Mouse (Mus musculus): Measurements from ENCODE around the gene AW549877.

AW549877 gene

DNA sequence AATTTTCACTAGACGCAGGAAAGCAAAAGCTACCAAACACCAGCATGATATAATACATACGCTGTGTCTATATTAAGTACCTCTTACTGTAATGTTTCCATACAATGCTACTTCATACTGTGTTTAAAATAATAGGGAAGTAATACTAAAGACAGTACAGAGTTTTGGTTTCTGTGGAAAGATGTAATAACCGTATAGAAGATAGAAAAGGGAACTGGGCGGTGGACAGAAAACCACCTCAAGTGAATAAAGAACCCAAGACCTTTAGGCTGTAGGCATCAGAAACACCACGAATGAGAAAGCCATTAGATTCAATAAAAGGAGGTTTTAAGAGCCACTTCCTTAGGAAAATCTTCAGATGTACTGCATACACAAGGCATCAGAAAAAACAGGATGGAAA lies 12.8 kb downstream of the AW549877 start:
- DNase-seq (ENCODE audit: low spot score) = no peak

- no peak for DNase-seq (ENCODE audit: low spot score)
Observed at GRCm38 (mm10) chr15:3979871-3980270, 15.7 kb downstream of the AW549877 start.

DNA sequence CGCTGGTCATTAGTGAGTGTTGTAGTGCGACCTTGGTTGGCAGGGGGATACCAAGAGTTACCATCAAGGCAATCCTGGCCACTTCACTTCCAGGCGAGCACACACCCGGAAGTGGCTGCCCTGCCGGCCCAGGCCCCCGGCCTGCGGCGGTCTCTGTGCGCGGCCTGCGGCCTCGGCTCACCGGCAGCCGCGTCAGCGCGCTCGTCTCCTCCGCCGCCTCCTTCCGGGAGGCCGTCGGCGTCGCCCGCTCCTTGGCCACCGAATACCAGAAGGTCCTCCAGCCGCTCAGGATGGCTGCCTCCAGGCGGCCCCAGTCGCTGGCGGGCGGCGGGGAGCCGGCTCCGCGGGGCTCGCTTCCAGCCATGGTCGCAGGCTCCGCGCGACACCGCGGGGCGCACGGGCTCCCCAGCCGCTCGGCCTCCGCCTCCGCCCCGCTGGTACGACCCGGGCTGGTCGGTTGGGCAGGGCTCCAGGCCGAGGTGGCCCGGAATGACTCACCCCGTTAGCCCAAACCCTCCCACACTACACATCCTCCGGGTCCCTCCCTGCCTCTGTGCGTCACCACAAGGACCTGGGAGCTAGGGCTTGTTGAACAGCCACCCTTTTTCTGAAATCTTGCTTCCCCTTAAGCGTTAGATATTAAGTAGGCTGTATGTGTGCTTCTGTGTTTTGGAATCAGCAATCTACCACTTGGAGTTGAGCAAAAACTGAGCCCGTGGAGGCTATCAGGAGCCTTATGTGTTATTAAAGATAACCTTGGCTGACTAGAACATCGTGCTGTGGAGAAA lies 16.3 kb downstream of the AW549877 start, which contains the start of gene Fbxo4:
TSS of gene Fbxo4 (minus strand) at position 513 of the 788 bp plus-strand sequence.
- DNase-seq (ENCODE audit: low spot score) = peak; percentile 88

DNA sequence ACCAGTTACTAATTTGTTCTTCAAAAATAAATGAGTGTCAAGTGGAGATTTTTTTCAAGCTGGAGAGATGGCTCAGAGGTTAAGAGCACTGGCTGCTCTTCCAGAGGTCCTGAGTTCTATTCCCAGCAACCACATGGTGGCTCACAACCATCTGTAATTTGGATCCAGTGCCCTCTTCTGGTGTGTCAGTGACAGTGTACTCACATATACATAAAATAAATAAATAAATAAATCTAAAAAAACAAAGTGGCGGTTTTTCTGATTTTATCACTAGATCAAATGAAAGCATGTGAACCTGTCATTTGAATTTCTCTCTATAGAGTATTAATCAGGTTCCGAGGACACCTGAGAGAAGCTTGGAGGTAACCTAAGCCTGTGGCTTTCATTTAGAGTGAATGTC lies 17.3 kb downstream of the AW549877 start:
- DNase-seq (ENCODE audit: low spot score) = no peak

- no peak for DNase-seq (ENCODE audit: low spot score)
Observed at GRCm38 (mm10) chr15:3973300-3973699, 22.2 kb downstream of the AW549877 start.

DNA sequence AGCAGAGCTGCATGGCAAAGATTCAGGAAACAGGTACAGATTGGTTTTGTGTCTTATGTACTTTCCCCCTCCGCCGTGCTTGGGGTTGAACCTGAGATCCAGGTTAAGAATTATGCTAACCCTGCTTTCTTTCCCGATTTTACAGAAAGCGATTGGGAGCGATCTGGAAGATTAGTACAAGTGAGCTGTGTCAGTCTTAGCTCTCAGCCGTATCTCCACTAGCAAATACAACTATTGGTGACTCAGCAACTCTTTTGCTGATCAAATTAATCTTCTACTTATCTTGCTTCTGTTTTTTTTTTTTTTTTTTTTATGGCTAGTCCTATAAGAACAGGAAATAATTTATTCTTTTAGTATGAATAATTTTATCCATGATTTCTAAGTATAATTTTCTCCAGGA lies 25.4 kb downstream of the AW549877 start:
- no peak for DNase-seq (ENCODE audit: low spot score)

- no peak for DNase-seq (ENCODE audit: low spot score)
Observed at GRCm38 (mm10) chr15:3969743-3970142, 25.8 kb downstream of the AW549877 start.

- DNase-seq (ENCODE audit: low spot score) = no peak
Observed at GRCm38 (mm10) chr15:3962251-3962650, 33.3 kb downstream of the AW549877 start.

GRCm38 (mm10) chr15:3960094-3960493 lies 35.5 kb downstream of the AW549877 start:
- no peak for DNase-seq (ENCODE audit: low spot score)

- DNase-seq (ENCODE audit: low spot score) = peak; percentile 59
Observed at GRCm38 (mm10) chr15:3957982-3958381, 37.6 kb downstream of the AW549877 start.

- DNase-seq (ENCODE audit: low spot score) = no peak
Observed at GRCm38 (mm10) chr15:3954971-3955370, 40.6 kb downstream of the AW549877 start.

- no peak for DNase-seq (ENCODE audit: low spot score)
Observed at GRCm38 (mm10) chr15:3938132-3938531, 57.4 kb downstream of the AW549877 start.

DNA sequence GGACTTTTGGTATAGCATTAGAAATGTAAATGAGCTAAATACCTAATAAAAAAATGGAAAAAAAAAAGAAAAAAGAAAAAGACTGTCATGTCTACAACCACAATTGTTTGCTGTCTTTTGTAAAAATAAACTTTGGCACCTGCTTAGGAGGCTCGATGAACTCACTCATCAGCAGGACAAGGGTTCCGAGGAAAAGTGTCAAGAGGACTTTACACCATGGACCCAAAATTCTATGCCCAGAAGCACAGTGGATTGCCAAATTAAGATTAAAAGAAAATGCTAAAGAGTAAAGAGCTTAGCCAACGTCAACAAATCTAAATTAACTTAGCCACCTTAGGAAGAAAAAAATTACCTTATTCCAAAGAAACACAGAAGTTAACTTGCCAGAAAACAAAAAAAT lies 59.5 kb downstream of the AW549877 start:
- DNase-seq (ENCODE audit: low spot score) = no peak

DNA sequence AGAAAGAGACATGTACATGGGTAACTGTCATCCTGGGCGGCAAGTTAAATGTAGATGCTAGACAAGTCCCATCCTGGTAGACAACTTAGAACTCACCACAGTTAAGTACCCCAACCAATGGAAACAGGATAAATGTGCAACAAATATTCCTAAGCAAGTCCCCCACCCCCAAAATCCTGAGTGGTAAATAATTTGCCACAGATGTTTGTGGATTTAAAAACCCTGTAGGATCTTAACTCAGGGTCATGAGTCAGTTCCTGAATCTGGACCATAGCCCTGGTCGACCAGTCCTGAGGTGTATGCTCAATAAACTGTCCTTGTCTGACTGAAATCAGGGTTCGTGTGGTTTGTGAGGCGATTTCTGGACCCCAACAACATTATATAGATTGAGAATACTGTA lies 62.1 kb downstream of the AW549877 start:
- no peak for DNase-seq (ENCODE audit: low spot score)
